Mouse (Mus musculus) embryo, embryonic 9.5 days (tissue): ENCODE measurements at regions not wholly inside any gene's neighbourhood (a gene's known extent, or its start where the extent isn't known, plus 50 kb on each side); places are given as distances from the start of the nearest gene placed in this dataset.

Source experiments
- DNase-seq: peaks from one replicate; pipeline ENCODE4 v3.0.0-alpha.2; 2017; ENCODE audit errors: extremely low spot score

DNA sequence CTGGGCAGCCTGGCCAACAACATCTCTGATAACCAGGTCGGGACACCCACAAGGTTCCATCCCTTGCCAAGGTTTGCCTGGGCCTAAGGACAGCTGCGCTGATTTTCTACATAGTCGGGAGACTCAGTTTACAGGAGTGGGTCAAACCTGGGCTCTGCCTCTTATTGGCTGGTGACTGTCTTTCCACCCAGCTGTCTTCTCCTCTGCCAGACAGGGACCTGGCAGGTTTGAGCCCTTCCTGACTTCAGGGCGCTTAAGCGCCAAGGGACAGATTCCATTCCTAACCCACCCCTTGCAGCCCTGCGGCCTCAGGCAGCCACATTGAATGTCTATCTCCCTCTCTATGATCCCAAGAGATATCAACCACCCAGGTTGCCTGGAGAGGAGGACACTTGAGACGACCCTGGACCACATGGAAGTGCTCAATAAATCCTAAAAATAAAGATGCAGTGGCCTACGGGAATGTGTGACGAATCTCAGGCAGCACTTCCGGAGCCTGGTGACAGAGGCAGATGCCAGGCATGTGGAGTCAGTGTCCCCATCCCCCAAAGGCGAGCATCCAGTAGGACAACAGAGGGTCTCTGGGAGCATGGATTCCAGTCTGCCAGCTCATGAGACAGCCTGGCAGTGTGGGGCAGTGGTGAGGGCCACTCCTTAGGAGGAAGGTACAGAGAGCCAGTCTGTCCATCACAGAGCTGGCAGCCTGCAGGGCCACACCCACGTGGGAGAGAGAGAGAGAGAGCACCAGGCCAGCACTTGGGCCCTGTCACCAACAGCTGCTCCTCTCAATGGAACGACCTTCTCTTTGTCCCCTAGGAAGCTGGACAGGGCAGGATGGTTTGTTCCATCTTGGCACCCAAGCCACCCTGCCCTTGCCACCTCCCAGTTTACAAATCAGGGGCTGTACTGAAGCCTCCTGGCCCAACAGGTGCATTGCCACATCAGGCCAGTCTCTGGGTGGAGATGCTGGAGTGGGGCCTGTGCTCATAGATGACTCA is 63.8 kb upstream of the Slc6a6 start:
- DNase-seq, result no peak

DNA sequence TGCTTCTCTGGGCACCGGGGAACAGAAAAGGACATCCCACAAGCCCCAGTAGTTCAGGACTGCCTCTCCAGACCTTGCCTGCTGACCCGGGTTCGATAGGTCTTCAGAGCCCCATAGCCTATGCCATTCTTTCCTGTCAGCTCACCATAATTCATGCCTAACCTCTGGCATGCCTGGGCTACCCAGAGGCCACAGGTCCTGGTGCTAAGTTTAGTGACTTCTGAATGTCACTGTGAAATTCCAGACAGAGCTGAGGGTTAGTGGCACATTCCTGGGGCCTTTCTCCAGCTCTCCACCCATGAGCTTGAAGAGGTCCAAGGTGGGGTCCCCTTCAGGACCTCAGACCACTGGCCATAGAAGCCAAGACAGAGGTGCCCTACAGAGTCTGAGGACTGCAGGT is 62.4 kb upstream of the Slc6a6 start:
- DNase-seq, result no peak

DNA sequence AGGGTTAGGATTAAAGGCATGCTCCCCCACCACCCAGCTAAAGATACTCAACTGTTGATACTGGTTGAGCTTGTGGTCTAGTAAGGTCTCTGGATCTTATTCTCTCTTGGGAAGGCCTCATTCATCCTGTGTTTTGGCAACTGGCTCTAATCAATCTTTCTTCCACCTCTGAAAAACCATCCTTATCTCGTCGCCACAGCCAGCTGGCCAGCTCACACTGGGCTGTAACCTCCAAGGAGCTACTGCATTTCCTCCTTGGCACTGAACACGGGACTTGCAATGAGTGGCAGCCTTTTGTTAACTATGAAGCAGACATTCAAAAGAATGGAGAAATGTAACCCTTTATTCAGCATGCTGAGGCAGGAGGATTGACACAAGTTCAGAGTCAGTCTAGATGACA is 61.4 kb upstream of the Slc6a6 start:
- DNase-seq, result no peak

GRCm38 (mm10) chr6:91623646-91624045 is 60.2 kb upstream of the Slc6a6 start:
- no peak for DNase-seq

DNA sequence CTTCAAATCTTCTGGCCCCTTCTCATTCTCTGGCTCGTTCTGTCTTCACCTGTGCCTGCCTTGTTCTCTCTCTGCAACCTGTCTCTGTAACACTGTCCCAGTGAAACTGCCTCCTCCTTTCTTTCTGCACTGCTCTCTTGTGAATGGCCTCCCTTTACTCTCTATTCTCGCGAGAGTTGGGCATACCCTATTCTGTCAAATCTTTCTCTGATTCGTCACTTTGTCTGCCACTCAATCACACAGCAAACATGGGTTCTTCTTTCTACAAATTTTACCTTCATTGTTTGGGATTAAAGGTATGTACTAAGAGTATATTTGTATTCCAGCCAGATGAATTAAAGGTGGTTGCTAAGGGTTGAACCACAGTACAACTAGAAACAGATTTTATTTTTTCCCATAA is 54.6 kb upstream of the Slc6a6 start:
- no peak for DNase-seq

DNA sequence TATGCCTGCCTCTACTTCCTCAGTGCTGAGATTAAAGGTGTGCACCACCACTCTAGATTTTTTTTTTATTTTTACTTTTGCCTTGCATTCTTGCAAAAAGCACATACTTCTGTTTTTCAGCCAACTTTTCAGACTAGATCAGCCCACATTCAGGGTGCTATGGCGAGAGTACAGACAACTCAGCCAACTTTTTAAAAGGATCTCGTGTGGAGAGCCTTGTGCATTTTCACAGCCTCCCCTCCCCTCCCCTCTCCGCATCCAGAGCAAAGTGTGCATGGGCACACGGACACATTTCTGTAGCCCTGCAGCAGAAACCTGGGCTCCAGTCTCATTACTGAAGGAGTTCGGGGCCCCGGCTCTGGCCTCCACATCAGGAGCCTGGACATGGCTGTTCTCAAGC is 52.6 kb upstream of the Slc6a6 start:
- DNase-seq, result no peak
